Mouse (Mus musculus) olfactory bulb, adult 2 months (tissue): ENCODE results near the gene Ppp1r9a.

ENCODE experiments used
- CTCF ChIP-seq: fragments of 200-500 bp; IDR thresholded peaks from 2 replicates; pipeline ENCODE4 v1.5.1; 2012; ENCODE audit warnings: low read depth, mild to moderate bottlenecking, low read length, moderate library complexity; ENCODE audit not compliant: insufficient read depth
- POLR2A ChIP-seq: fragments of 200-500 bp; IDR thresholded peaks from 2 replicates; pipeline ENCODE4 v1.6.1; 2012; ENCODE audit warnings: mild to moderate bottlenecking, low read depth, low read length, moderate library complexity; ENCODE audit not compliant: insufficient read depth

DNA sequence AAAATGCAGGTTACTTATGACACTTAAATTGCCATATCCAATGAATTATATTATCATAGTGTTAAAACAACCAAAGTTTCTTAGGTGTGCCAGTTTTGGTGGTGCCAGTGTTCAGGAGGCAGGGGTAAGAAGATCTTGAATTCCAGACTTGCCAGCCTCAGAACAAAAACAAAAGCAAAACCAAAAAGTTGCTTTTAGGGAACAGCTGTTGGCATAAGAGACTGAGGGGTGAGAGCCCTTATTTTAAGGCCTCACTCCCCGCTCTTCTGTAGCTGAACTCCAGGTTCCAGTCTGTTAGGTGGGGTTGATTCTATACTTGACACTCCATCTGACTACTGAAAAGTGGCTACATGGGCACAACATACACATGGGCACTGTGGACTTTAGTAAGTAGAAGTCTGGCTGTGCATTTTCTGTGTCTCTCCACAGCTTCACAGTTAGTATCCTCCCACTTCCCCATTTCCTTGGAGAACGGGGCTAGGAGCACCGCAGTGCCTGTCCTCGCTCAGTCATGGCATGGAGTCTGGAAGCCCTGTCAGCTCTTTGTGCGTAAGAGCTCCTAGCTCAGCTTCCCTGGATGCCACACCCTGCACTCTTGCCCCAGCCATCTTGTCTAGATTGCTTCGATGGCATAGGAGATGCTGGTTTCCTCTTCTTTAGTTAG, 103.7 kb downstream of the Ppp1r9a start:
- TF ChIP-seq CTCF (no peak), POLR2A (no peak)
